In genomic region chr14:75283609-75284192, GRCm38 (mm10) we compare ENCODE assay signal across 9 mouse cellular contexts. TPM values are rescaled to one million over a fixed set of nuclear protein-coding genes. Genes with fewer than 3 reads are reported as not detected.
DNase-seq lines count a peak whose midpoint lies in the region; ATAC-seq and TF ChIP-seq lines count a peak whose summit lies in the region.
"Had no signal": no experiment of that assay in that cellular context is flagged by ENCODE, and none has a peak within 500 bp of the region (broad histone marks: within the 10 kb centered on the region; RNA-seq: fewer than 3 reads in every experiment).

No protein-coding gene starts in this region.

- no peak for TF ChIP-seq POLR2A in thymus, adult 2 months (IDR thresholded peaks at IDR 0.05; ENCODE audit: control insufficient read depth, extremely low read depth, insufficient read depth, low read length, poor library complexity)

- WGBS in thymus, adult 2 months: 6% methylated on average over 19 of the region's 19 CpGs
- WGBS in heart, postnatal 0 days: 4% methylated on average over 19 of the region's 19 CpGs
- WGBS in liver, postnatal 0 days (ENCODE audit: insufficient replicate concordance): 6% methylated on average over 19 of the region's 19 CpGs
- 4% methylated on average over 19 of the region's 19 CpGs for WGBS in stomach, embryonic 14.5 days

- H3K9ac ChIP-seq in heart, postnatal 0 days (replicated peaks; ENCODE audit: low read depth, low read length): peak overlapping the region; percentile 95
- peak overlapping the region; percentile 85 for H3K9ac ChIP-seq in liver, postnatal 0 days (replicated peaks)
- peak overlapping the region; percentile 37 for H3K9ac ChIP-seq in stomach, embryonic 14.5 days (replicated peaks; ENCODE audit: low read depth, low read length)

- peak overlapping the region; percentile 86 for H3K4me3 ChIP-seq in thymus, adult 2 months (ENCODE audit: control insufficient read depth, insufficient read depth, low read length)
- peak overlapping the region; percentile 99 for H3K4me3 ChIP-seq in heart, postnatal 0 days (ENCODE audit: low read depth, low read length)
- peak overlapping the region; percentile 86 for H3K4me3 ChIP-seq in liver, postnatal 0 days (ENCODE audit: low read depth, low read length)
- peak overlapping the region; percentile 75 for H3K4me3 ChIP-seq in stomach, embryonic 14.5 days (ENCODE audit: low read depth, low read length)

- peaks cover 2% of the 10 kb centered on the region; the same call in 1 of the 2 replicates for H3K4me1 ChIP-seq in thymus, adult 2 months (replicated peaks; ENCODE audit: control insufficient read depth, insufficient read depth, low read length)
- peaks cover 12% of the 10 kb centered on the region for H3K4me1 ChIP-seq in heart, postnatal 0 days (ENCODE audit: control insufficient read depth, insufficient read depth)
- H3K4me1 ChIP-seq in liver, postnatal 0 days (ENCODE audit: insufficient read depth): peaks cover 13% of the 10 kb centered on the region
- H3K4me1 ChIP-seq in stomach, embryonic 14.5 days (ENCODE audit: control insufficient read depth, insufficient read depth, low read length): peaks cover 4% of the 10 kb centered on the region; the same call in 1 of the 2 replicates

- TF ChIP-seq EP300 in heart, postnatal 0 days (IDR thresholded peaks at IDR 0.05; ENCODE audit: low read depth): no peak
- TF ChIP-seq EP300 in liver, postnatal 0 days (IDR thresholded peaks at IDR 0.05; ENCODE audit: low read depth): no peak

- no peaks in the 10 kb centered on the region for H3K27me3 ChIP-seq in thymus, adult 2 months (ENCODE audit: control insufficient read depth, insufficient read depth, low read length)
- no peaks in the 10 kb centered on the region for H3K27me3 ChIP-seq in heart, postnatal 0 days (ENCODE audit: control insufficient read depth, insufficient read depth, low read length)
- no peaks in the 10 kb centered on the region for H3K27me3 ChIP-seq in liver, postnatal 0 days (ENCODE audit: insufficient read depth, low read length)
- no peaks in the 10 kb centered on the region for H3K27me3 ChIP-seq in stomach, embryonic 14.5 days (ENCODE audit: control insufficient read depth, insufficient read depth, low read length)

- peak; percentile 53 for DNase-seq in embryo, embryonic 10 days (ENCODE audit: low spot score)
- no peak for DNase-seq in embryo, embryonic 9.5 days (ENCODE audit: extremely low spot score)
- no peak for DNase-seq in thymus, adult 2 months
- no peak for DNase-seq in thymus, postnatal 36 days
- DNase-seq in heart, postnatal 0 days (ENCODE audit: low spot score): peak; percentile 26
- peak; percentile 19 for DNase-seq in liver, postnatal 0 days
- DNase-seq in gastrocnemius, adult 18-20 months (ENCODE audit: low spot score): no peak

- no peak overlapping the region for H3K27ac ChIP-seq in thymus, adult 2 months (ENCODE audit: control insufficient read depth, insufficient read depth, low read length)
- peak overlapping the region; percentile 94 for H3K27ac ChIP-seq in heart, postnatal 0 days (ENCODE audit: low read depth)
- H3K27ac ChIP-seq in liver, postnatal 0 days (ENCODE audit: low read depth): peak overlapping the region; percentile 87
- H3K27ac ChIP-seq in stomach, embryonic 14.5 days (ENCODE audit: low read length): peak overlapping the region; percentile 28; the same call in 1 of the 2 replicates

- no peaks in the 10 kb centered on the region for H3K36me3 ChIP-seq in thymus, adult 2 months (ENCODE audit: control insufficient read depth, insufficient read depth, low read length)
- H3K36me3 ChIP-seq in heart, postnatal 0 days (replicated peaks; ENCODE audit: control insufficient read depth, insufficient read depth, low read length): no peaks in the 10 kb centered on the region
- no peaks in the 10 kb centered on the region for H3K36me3 ChIP-seq in liver, postnatal 0 days (replicated peaks; ENCODE audit: insufficient read depth, low read length)
- H3K36me3 ChIP-seq in stomach, embryonic 14.5 days (ENCODE audit: control insufficient read depth, insufficient read depth, low read length): no peaks in the 10 kb centered on the region

- H3K4me2 ChIP-seq in heart, postnatal 0 days (ENCODE audit: low read depth, low read length): peak overlapping the region; percentile 84
- H3K4me2 ChIP-seq in liver, postnatal 0 days (ENCODE audit: low read depth, low read length): peak overlapping the region; percentile 74
- H3K4me2 ChIP-seq in stomach, embryonic 14.5 days (replicated peaks; ENCODE audit: low read depth, low read length): peak overlapping the region; percentile 55

- ATAC-seq in heart, postnatal 0 days (ENCODE audit: insufficient read depth, low read depth): peak; percentile 23; the same call in 1 of the 2 replicates
- ATAC-seq in liver, postnatal 0 days: peak; percentile 12
- no peak for ATAC-seq in stomach, embryonic 14.5 days (ENCODE audit: insufficient number of reproducible peaks, insufficient read depth, low FRiP score, low read depth)

- H3K9me3 ChIP-seq in heart, postnatal 0 days (replicated peaks; ENCODE audit: control insufficient read depth, low read length): no peaks in the 10 kb centered on the region
- no peaks in the 10 kb centered on the region for H3K9me3 ChIP-seq in liver, postnatal 0 days (ENCODE audit: low read length)
- no peaks in the 10 kb centered on the region for H3K9me3 ChIP-seq in stomach, embryonic 14.5 days (ENCODE audit: control insufficient read depth, low read depth, low read length)

- no peak for TF ChIP-seq CTCF in thymus, adult 2 months (IDR thresholded peaks at IDR 0.05; ENCODE audit: borderline replicate concordance, control insufficient read depth, extremely low read depth, insufficient read depth, low read length, poor library complexity)
- no peak for TF ChIP-seq CTCF in heart, postnatal 0 days (IDR thresholded peaks at IDR 0.05; ENCODE audit: low read depth)
- TF ChIP-seq CTCF in liver, postnatal 0 days (IDR thresholded peaks at IDR 0.05; ENCODE audit: low read depth): no peak; the same call in 1 of the 2 replicates

RNA-seq across cellular contexts. Expression of gene Zc3h13, which starts 0.5 kb away (rescaled TPM):
- polyA plus RNA-seq in thymus, adult 2 months (2012; rRNA removed): 12.5 and 12.8 TPM in 2 replicates
- total RNA-seq in heart, postnatal 0 days (2014; rRNA removed; ENCODE audit: low replicate concordance): 3.8 and 8.6 TPM in 2 replicates
- polyA plus RNA-seq in heart, postnatal 0 days (2015; fragmentation: Nextera tagmentation; extraction: Ambion mirVana): 16.7 and 17.4 TPM in 2 replicates
- polyA plus RNA-seq in liver, postnatal 0 days (2015; fragmentation: Nextera tagmentation; extraction: Ambion mirVana): 17.5 and 19.7 TPM in 2 replicates
- 25.0 and 33.4 TPM in 2 replicates for polyA plus RNA-seq in stomach, embryonic 14.5 days (2014; fragmentation: Nextera tagmentation; extraction: Ambion mirVana)
- 10 to 100 TPM; 13.4 to 15.2 TPM for total RNA-seq in gastrocnemius, adult 18-20 months (2021)

RNA-seq across cellular contexts. Expression of gene Cpb2, which starts 41.6 kb away (rescaled TPM):
- 0.29 TPM in 1 of 2 replicates, not detected in the other for polyA plus RNA-seq in thymus, adult 2 months (2012; rRNA removed)
- not detected in 2 replicates for total RNA-seq in heart, postnatal 0 days (2014; rRNA removed; ENCODE audit: low replicate concordance)
- not detected in 2 replicates for polyA plus RNA-seq in heart, postnatal 0 days (2015; fragmentation: Nextera tagmentation; extraction: Ambion mirVana)
- 400 and 408 TPM in 2 replicates for polyA plus RNA-seq in liver, postnatal 0 days (2015; fragmentation: Nextera tagmentation; extraction: Ambion mirVana)
- polyA plus RNA-seq in stomach, embryonic 14.5 days (2014; fragmentation: Nextera tagmentation; extraction: Ambion mirVana): 2.7 TPM in 2 replicates
- not detected for total RNA-seq in gastrocnemius, adult 18-20 months (2021)
- total RNA-seq: heart, postnatal 14 days had no signal

Comparison
In these comparisons a context has a peak if more than half of its experiments do, and no peak if none do; other contexts are left out.
1. DNase-seq: peak in embryo, embryonic 10 days (single experiment), heart, postnatal 0 days (single experiment) and liver, postnatal 0 days (single experiment); none in embryo, embryonic 9.5 days (single experiment), thymus, adult 2 months (single experiment), thymus, postnatal 36 days (0 of 2) and gastrocnemius, adult 18-20 months (single experiment).
2. H3K9ac ChIP-seq: peak in every context shown above with its lines; median percentile 95 in heart, postnatal 0 days; 85 in liver, postnatal 0 days; 37 in stomach, embryonic 14.5 days.
3. RNA of gene Cpb2, which starts 41.6 kb away (polyA plus RNA-seq): 400 to 408 TPM in liver, postnatal 0 days; 2.7 TPM in stomach, embryonic 14.5 days, not detected in heart, postnatal 0 days and 0.29 TPM in thymus, adult 2 months; every median in the first group is over 100 times any median in the second.
4. Peak in every context shown above with its lines, with median percentiles within 50 percentile points of each other: H3K4me3 ChIP-seq and H3K4me2 ChIP-seq.